Mouse (Mus musculus): ENCODE measurements at regions not wholly inside any gene's neighbourhood (a gene's known extent, or its start where the extent isn't known, plus 50 kb on each side); places are given as distances from the start of the nearest gene placed in this dataset.

- Histone ChIP-seq H3K36me3 (ENCODE audit: control insufficient read depth, insufficient read depth, low read length) (no peaks in the 10 kb centered on the region), H3K4me1 (ENCODE audit: control insufficient read depth, insufficient read depth, low read length) (no peaks in the 10 kb centered on the region), H3K27me3 (replicated peaks; ENCODE audit: control insufficient read depth, insufficient read depth, low read length) (no peaks in the 10 kb centered on the region), H3K4me3 (ENCODE audit: insufficient read depth, low read depth, low read length) (no peak overlapping the region), H3K27ac (ENCODE audit: insufficient read depth, low read depth, low read length) (no peak overlapping the region)
- DNase-seq: no peak
- no peak for TF ChIP-seq CTCF (conservative IDR thresholded peaks at IDR 0.05; ENCODE audit: insufficient read depth, insufficient read length, low read depth, low read length)
- TF ChIP-seq POLR2A (IDR thresholded peaks at IDR 0.05; ENCODE audit: low read depth, low read length): no peak
Measured at GRCm38 (mm10) chr6:14298167-14298566, 426.8 kb upstream of the 2610001J05Rik start.

GRCm38 (mm10) chr6:14297428-14297827, 426.1 kb upstream of the 2610001J05Rik start:
- H3K4me3 ChIP-seq (ENCODE audit: insufficient read depth, low read depth, low read length): no peak overlapping the region
- no peak overlapping the region for H3K27ac ChIP-seq (ENCODE audit: insufficient read depth, low read depth, low read length)
- no peak for DNase-seq
- H3K36me3 ChIP-seq (ENCODE audit: control insufficient read depth, insufficient read depth, low read length): no peaks in the 10 kb centered on the region
- H3K4me1 ChIP-seq (ENCODE audit: control insufficient read depth, insufficient read depth, low read length): no peaks in the 10 kb centered on the region
- no peak for TF ChIP-seq CTCF (conservative IDR thresholded peaks at IDR 0.05; ENCODE audit: insufficient read depth, insufficient read length, low read depth, low read length)
- no peak for TF ChIP-seq POLR2A (IDR thresholded peaks at IDR 0.05; ENCODE audit: low read depth, low read length)
- no peaks in the 10 kb centered on the region for H3K27me3 ChIP-seq (replicated peaks; ENCODE audit: control insufficient read depth, insufficient read depth, low read length)

- Histone ChIP-seq H3K36me3 (ENCODE audit: control insufficient read depth, insufficient read depth, low read length) (no peaks in the 10 kb centered on the region), H3K4me3 (ENCODE audit: insufficient read depth, low read depth, low read length) (no peak overlapping the region), H3K27ac (ENCODE audit: insufficient read depth, low read depth, low read length) (no peak overlapping the region), H3K4me1 (ENCODE audit: control insufficient read depth, insufficient read depth, low read length) (no peaks in the 10 kb centered on the region), H3K27me3 (replicated peaks; ENCODE audit: control insufficient read depth, insufficient read depth, low read length) (no peaks in the 10 kb centered on the region)
- DNase-seq: no peak
- WGBS: 52% methylated on average over 1 of the region's 1 CpGs
- TF ChIP-seq CTCF (conservative IDR thresholded peaks at IDR 0.05; ENCODE audit: insufficient read depth, insufficient read length, low read depth, low read length) (no peak), POLR2A (IDR thresholded peaks at IDR 0.05; ENCODE audit: low read depth, low read length) (no peak)
Measured at GRCm38 (mm10) chr6:14290843-14291242, 419.5 kb upstream of the 2610001J05Rik start.

GRCm38 (mm10) chr6:14281476-14281875, 410.2 kb upstream of the 2610001J05Rik start:
- Histone ChIP-seq H3K4me3 (ENCODE audit: insufficient read depth, low read depth, low read length) (no peak overlapping the region), H3K27me3 (replicated peaks; ENCODE audit: control insufficient read depth, insufficient read depth, low read length) (no peaks in the 10 kb centered on the region), H3K27ac (ENCODE audit: insufficient read depth, low read depth, low read length) (no peak overlapping the region), H3K36me3 (ENCODE audit: control insufficient read depth, insufficient read depth, low read length) (no peaks in the 10 kb centered on the region), H3K4me1 (ENCODE audit: control insufficient read depth, insufficient read depth, low read length) (no peaks in the 10 kb centered on the region)
- 89% methylated on average over 2 of the region's 2 CpGs for WGBS
- TF ChIP-seq POLR2A (IDR thresholded peaks at IDR 0.05; ENCODE audit: low read depth, low read length) (no peak), CTCF (conservative IDR thresholded peaks at IDR 0.05; ENCODE audit: insufficient read depth, insufficient read length, low read depth, low read length) (no peak)
- no peak for DNase-seq

- WGBS: 95% methylated on average over 1 of the region's 1 CpGs
- Histone ChIP-seq H3K27ac (ENCODE audit: insufficient read depth, low read depth, low read length) (no peak overlapping the region), H3K4me1 (ENCODE audit: control insufficient read depth, insufficient read depth, low read length) (no peaks in the 10 kb centered on the region)
Measured at GRCm38 (mm10) chr6:14261941-14262340, 390.6 kb upstream of the 2610001J05Rik start.

GRCm38 (mm10) chr6:14240331-14240730, 369.0 kb upstream of the 2610001J05Rik start:
- Histone ChIP-seq H3K36me3 (ENCODE audit: control insufficient read depth, insufficient read depth, low read length) (no peaks in the 10 kb centered on the region), H3K27ac (ENCODE audit: insufficient read depth, low read depth, low read length) (no peak overlapping the region), H3K27me3 (replicated peaks; ENCODE audit: control insufficient read depth, insufficient read depth, low read length) (no peaks in the 10 kb centered on the region), H3K4me1 (ENCODE audit: control insufficient read depth, insufficient read depth, low read length) (no peaks in the 10 kb centered on the region), H3K4me3 (ENCODE audit: insufficient read depth, low read depth, low read length) (no peak overlapping the region)
- DNase-seq: no peak
- TF ChIP-seq POLR2A (IDR thresholded peaks at IDR 0.05; ENCODE audit: low read depth, low read length) (no peak), CTCF (conservative IDR thresholded peaks at IDR 0.05; ENCODE audit: insufficient read depth, insufficient read length, low read depth, low read length) (no peak)

More at GRCm38 (mm10) chr6:14261941-14262340, 390.6 kb upstream of the 2610001J05Rik start:
- Histone ChIP-seq H3K27me3 (replicated peaks; ENCODE audit: control insufficient read depth, insufficient read depth, low read length) (no peaks in the 10 kb centered on the region), H3K36me3 (ENCODE audit: control insufficient read depth, insufficient read depth, low read length) (no peaks in the 10 kb centered on the region), H3K4me3 (ENCODE audit: insufficient read depth, low read depth, low read length) (no peak overlapping the region)
- no peak for DNase-seq
- TF ChIP-seq CTCF (conservative IDR thresholded peaks at IDR 0.05; ENCODE audit: insufficient read depth, insufficient read length, low read depth, low read length) (no peak), POLR2A (IDR thresholded peaks at IDR 0.05; ENCODE audit: low read depth, low read length) (no peak)

- TF ChIP-seq POLR2A (IDR thresholded peaks at IDR 0.05; ENCODE audit: low read depth, low read length) (no peak), CTCF (conservative IDR thresholded peaks at IDR 0.05; ENCODE audit: insufficient read depth, insufficient read length, low read depth, low read length) (no peak)
- Histone ChIP-seq H3K4me3 (ENCODE audit: insufficient read depth, low read depth, low read length) (no peak overlapping the region), H3K4me1 (ENCODE audit: control insufficient read depth, insufficient read depth, low read length) (no peaks in the 10 kb centered on the region), H3K27ac (ENCODE audit: insufficient read depth, low read depth, low read length) (no peak overlapping the region), H3K27me3 (replicated peaks; ENCODE audit: control insufficient read depth, insufficient read depth, low read length) (no peaks in the 10 kb centered on the region), H3K36me3 (ENCODE audit: control insufficient read depth, insufficient read depth, low read length) (no peaks in the 10 kb centered on the region)
- no peak for DNase-seq
- WGBS: 77% methylated on average over 2 of the region's 2 CpGs
Measured at GRCm38 (mm10) chr6:14239151-14239550, 367.8 kb upstream of the 2610001J05Rik start.

- H3K27ac ChIP-seq (ENCODE audit: insufficient read depth, low read depth, low read length): no peak overlapping the region
- WGBS: 93% methylated on average over 2 of the region's 2 CpGs
- no peaks in the 10 kb centered on the region for H3K4me1 ChIP-seq (ENCODE audit: control insufficient read depth, insufficient read depth, low read length)
- H3K4me3 ChIP-seq (ENCODE audit: insufficient read depth, low read depth, low read length): no peak overlapping the region
- H3K27me3 ChIP-seq (replicated peaks; ENCODE audit: control insufficient read depth, insufficient read depth, low read length): no peaks in the 10 kb centered on the region
- DNase-seq: no peak
- TF ChIP-seq POLR2A (IDR thresholded peaks at IDR 0.05; ENCODE audit: low read depth, low read length) (no peak), CTCF (conservative IDR thresholded peaks at IDR 0.05; ENCODE audit: insufficient read depth, insufficient read length, low read depth, low read length) (no peak)
- H3K36me3 ChIP-seq (ENCODE audit: control insufficient read depth, insufficient read depth, low read length): no peaks in the 10 kb centered on the region
Measured at GRCm38 (mm10) chr6:14230823-14231222, 359.5 kb upstream of the 2610001J05Rik start.

All from kidney, adult 2 months (tissue).